Mouse (Mus musculus) intestine, embryonic 16.5 days (tissue): ENCODE data around the gene Foxs1. TPM values are rescaled to one million over a fixed set of nuclear protein-coding genes. Genes with fewer than 3 reads are reported as not detected.

Source experiments
- ATAC-seq: fragments of 200-750 bp; cut with Nextera tagmentation; 2 replicates; pipeline ENCODE4 v1.8.0; 2017; ENCODE audit warnings: moderate TSS enrichment, moderate library complexity
- H3K27ac ChIP-seq: fragments of 300-500 bp; sonication (generic); 2 replicates; pipeline ENCODE4 v1.5.1; 2014; ENCODE audit warnings: mild to moderate bottlenecking, low read length
- H3K27me3 ChIP-seq: fragments of 300-500 bp; sonication (generic); replicated peaks from 2 replicates; pipeline ENCODE4 v1.6.1; 2014; ENCODE audit warnings: low read length, control low read depth, mixed read lengths; ENCODE audit not compliant: control insufficient read depth, insufficient read depth
- H3K36me3 ChIP-seq: fragments of 300-500 bp; sonication (generic); 2 replicates; pipeline ENCODE4 v1.6.1; 2014; ENCODE audit warnings: low read length, control low read depth; ENCODE audit not compliant: control insufficient read depth, insufficient read depth
- H3K4me1 ChIP-seq: fragments of 300-500 bp; sonication (generic); 2 replicates; pipeline ENCODE4 v1.6.1; 2014; ENCODE audit warnings: low read length, control low read depth, mixed read lengths; ENCODE audit not compliant: control insufficient read depth, insufficient read depth
- H3K4me2 ChIP-seq: fragments of 300-500 bp; sonication (generic); 2 replicates; pipeline ENCODE4 v1.6.1; 2014; ENCODE audit warnings: low read depth, low read length, control low read depth
- H3K4me3 ChIP-seq: fragments of 300-500 bp; sonication (generic); 2 replicates; pipeline ENCODE4 v1.5.1; 2014; ENCODE audit warnings: mild to moderate bottlenecking, low read length
- H3K9ac ChIP-seq: fragments of 300-500 bp; sonication (generic); 2 replicates; pipeline ENCODE4 v1.6.1; 2014; ENCODE audit warnings: low read depth, low read length
- H3K9me3 ChIP-seq: fragments of 300-500 bp; sonication (generic); 2 replicates; pipeline ENCODE4 v1.6.1; 2016; ENCODE audit warnings: low read length, control low read depth; ENCODE audit not compliant: control insufficient read depth
- WGBS: fragments of 180-500 bp; shearing (Covaris S2); extraction: QIAGEN DNeasy Blood & Tissue Kit; methylation state at CpG from one replicate; pipeline ENCODE4 v1.1.7; 2014; 5-methylcytosine and 5-hydroxymethylcytosine counted together
- polyA plus RNA-seq: library from polyadenylated mRNA; unstranded; fragments of >200 nt; fragmentation: Nextera tagmentation; extraction: Ambion mirVana; gene quantifications from 2 replicates; pipeline ENCODE4 v1.2.1, GENCODE M21; 2015

Foxs1 gene
- polyA plus RNA-seq, 1 experiment from 2014 or later, result 2.8 TPM

DNA sequence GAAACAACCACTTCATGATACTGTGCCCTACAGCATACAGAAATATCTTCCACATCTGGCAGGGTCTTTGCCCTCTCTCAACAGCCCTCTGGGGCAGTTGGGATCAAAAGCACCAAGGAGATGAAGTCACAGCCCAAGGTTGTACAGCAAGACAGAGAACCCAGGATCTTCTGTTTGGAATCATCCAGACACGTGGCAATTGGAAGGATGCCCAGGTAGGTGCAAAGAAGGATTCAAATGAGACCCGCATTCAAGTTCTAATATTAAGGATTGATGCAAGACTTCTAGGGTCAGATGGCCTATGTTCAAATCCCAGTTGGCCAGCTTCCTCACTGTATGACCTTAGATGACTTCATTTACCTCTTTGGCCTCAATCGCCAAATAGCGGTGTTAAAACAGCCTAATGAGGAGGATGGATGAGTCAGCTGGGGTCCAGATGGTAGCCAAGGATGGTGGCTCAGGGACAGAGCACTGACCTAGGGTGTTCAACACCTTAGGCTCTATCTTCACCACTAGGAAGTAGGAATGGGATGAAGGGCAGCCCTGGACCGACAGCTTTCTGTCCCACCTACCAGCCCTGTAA lies 15.5 kb upstream of the Foxs1 start:
- peaks cover 4% of the 10 kb centered on the region; the same call in 1 of the 2 replicates for H3K4me1 ChIP-seq
- peaks cover 64% of the 10 kb centered on the region for H3K27me3 ChIP-seq
- 80% methylated on average over 5 of the region's 5 CpGs for WGBS
- H3K9me3 ChIP-seq, result no peaks in the 10 kb centered on the region
- no peak overlapping the region for H3K9ac ChIP-seq
- H3K4me3 ChIP-seq, result no peak overlapping the region
- H3K27ac ChIP-seq, result no peak overlapping the region
- no peak overlapping the region for H3K4me2 ChIP-seq
- no peaks in the 10 kb centered on the region for H3K36me3 ChIP-seq
- no peak for ATAC-seq

DNA sequence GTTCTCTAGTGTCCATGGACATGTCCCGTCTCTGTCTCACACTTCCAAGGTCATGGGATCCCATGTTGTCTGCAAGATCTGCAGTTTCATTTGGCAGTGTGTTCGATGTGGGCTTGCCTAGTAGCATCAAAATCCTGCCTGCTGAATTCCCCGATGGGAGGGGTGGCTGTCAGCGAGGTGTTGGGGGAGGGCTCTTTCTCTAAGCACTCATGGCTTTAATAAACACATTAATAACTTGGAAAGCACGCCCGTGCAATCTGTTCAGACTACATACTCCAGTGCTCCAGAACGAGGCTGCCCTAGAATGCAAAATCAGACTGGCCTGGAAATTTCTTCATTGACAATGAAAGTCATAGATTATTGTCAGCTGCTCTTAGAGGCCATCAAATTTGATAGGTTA lies 14.1 kb upstream of the Foxs1 start:
- peaks cover 75% of the 10 kb centered on the region for H3K27me3 ChIP-seq
- no peak for ATAC-seq

DNA sequence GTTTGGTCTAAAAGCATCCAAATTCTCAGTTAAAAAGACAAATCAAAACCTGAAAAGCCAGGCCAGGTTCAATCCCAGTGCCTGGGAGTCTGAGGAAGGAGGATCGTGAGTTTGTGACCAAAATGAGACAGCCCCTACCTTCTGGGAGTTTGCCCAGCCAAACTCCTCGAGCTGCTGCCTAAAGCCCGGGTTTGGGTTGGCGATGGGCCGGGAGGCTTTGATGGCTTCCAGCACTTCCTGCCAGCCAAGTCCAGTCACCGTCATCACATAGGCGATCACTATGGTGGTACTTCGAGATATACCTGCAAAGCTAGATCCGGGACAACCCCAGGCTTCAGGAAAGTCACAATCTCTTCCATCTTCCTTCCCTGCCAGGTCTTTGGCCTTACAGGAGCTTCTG lies 11.0 kb upstream of the Foxs1 start:
- Histone ChIP-seq H3K27me3 (peaks cover 70% of the 10 kb centered on the region), H3K4me1 (peaks cover 5% of the 10 kb centered on the region; the same call in 1 of the 2 replicates)

More for the DNA sequence above, 14.1 kb upstream of the Foxs1 start:
- H3K4me2 ChIP-seq, result no peak overlapping the region
- no peaks in the 10 kb centered on the region for H3K36me3 ChIP-seq
- H3K4me3 ChIP-seq, result no peak overlapping the region
- no peaks in the 10 kb centered on the region for H3K9me3 ChIP-seq
- no peak overlapping the region for H3K27ac ChIP-seq
- H3K9ac ChIP-seq, result no peak overlapping the region
- 42% methylated on average over 7 of the region's 7 CpGs for WGBS
- peaks cover 8% of the 10 kb centered on the region; the same call in 1 of the 2 replicates for H3K4me1 ChIP-seq

DNA sequence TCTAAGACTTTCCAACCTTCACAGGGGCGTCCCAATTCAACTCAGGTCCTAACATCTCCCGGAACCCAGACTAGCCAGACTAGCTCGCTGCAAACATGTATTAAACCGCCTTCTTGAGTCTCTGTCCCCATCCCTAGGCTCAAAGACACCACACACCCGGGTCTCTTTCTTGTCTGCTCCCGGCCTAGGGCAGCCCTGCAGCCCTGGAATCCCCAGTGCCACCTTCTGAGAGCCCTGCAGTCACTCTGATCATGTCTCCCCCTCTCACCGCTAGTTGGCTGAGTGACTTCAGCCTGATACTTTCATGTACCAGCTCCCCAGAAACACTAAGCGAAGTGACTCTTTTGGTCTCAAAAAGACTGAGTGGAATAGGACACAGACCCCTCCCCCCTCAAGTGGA lies 10.6 kb upstream of the Foxs1 start:
- peaks cover 67% of the 10 kb centered on the region for H3K27me3 ChIP-seq
- no peak overlapping the region for H3K27ac ChIP-seq
- H3K9me3 ChIP-seq, result no peaks in the 10 kb centered on the region
- H3K4me1 ChIP-seq, result peaks cover 5% of the 10 kb centered on the region; the same call in 1 of the 2 replicates
- H3K36me3 ChIP-seq, result no peaks in the 10 kb centered on the region
- H3K4me3 ChIP-seq, result peak overlapping the region; percentile 43
- no peak for ATAC-seq
- no peak overlapping the region for H3K9ac ChIP-seq
- peak overlapping the region; percentile 65; the same call in 1 of the 2 replicates for H3K4me2 ChIP-seq
- whole genome bisulfite sequencing, result 8% methylated on average over 8 of the region's 8 CpGs

More for the DNA sequence above, 11.0 kb upstream of the Foxs1 start:
- Histone ChIP-seq H3K36me3 (no peaks in the 10 kb centered on the region), H3K4me2 (no peak overlapping the region), H3K4me3 (no peak overlapping the region), H3K9me3 (no peaks in the 10 kb centered on the region), H3K9ac (no peak overlapping the region), H3K27ac (no peak overlapping the region)
- 63% methylated on average over 9 of the region's 9 CpGs for WGBS
- ATAC-seq, result no peak

DNA sequence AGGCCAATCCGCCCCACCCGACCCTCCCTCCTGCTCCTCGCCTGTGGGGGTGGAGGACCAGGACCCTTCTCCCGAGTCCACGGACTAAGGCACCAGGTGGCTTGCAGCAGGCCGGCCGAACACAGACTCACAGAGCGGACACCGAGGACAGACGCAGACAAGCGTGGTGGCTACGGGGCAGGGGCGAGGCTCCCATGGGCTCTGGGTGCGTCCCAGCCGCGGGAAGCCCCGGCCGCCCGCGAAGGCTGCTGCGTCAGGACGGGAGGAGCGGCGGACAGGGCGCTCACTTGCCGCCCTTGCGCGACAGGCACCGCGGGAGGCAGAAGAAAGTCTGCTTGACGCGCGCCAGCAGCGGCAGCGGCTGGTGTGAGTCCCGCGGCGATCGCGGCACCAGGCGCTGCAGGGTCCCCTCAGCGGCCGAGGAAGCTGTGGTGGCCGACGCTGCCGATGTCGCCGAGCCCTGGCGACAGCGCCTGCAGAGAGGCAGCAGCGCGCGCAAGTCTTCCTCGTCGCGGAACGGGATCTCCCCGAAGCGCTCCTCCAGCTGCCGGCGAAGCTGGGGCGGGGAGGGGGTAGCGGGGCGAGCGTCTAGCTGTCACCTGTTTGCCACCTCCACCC lies 10.0 kb upstream of the Foxs1 start:
- Histone ChIP-seq H3K9ac (peak overlapping the region; percentile 42; the same call in 1 of the 2 replicates), H3K9me3 (no peaks in the 10 kb centered on the region), H3K4me2 (peak overlapping the region; percentile 65), H3K36me3 (no peaks in the 10 kb centered on the region), H3K27ac (no peak overlapping the region), H3K4me1 (peaks cover 5% of the 10 kb centered on the region; the same call in 1 of the 2 replicates), H3K4me3 (peak overlapping the region; percentile 43), H3K27me3 (peaks cover 63% of the 10 kb centered on the region)
- 2% methylated on average over 60 of the region's 65 CpGs for WGBS
- no peak for ATAC-seq

- 32% methylated on average over 7 of the region's 7 CpGs for WGBS
- no peak overlapping the region for H3K9ac ChIP-seq
- H3K4me3 ChIP-seq, result no peak overlapping the region
- H3K4me2 ChIP-seq, result no peak overlapping the region
- peaks cover 5% of the 10 kb centered on the region; the same call in 1 of the 2 replicates for H3K4me1 ChIP-seq
- no peaks in the 10 kb centered on the region for H3K36me3 ChIP-seq
- H3K27me3 ChIP-seq, result peaks cover 63% of the 10 kb centered on the region
- ATAC-seq, result no peak
- H3K27ac ChIP-seq, result no peak overlapping the region
- no peaks in the 10 kb centered on the region for H3K9me3 ChIP-seq
Measured at GRCm38 (mm10) chr2:152941776-152942175, 8.8 kb upstream of the Foxs1 start.

- Histone ChIP-seq H3K4me2 (no peak overlapping the region), H3K27me3 (peaks cover 61% of the 10 kb centered on the region), H3K4me3 (no peak overlapping the region), H3K9ac (no peak overlapping the region), H3K27ac (no peak overlapping the region), H3K36me3 (no peaks in the 10 kb centered on the region), H3K9me3 (no peaks in the 10 kb centered on the region), H3K4me1 (peaks cover 5% of the 10 kb centered on the region; the same call in 1 of the 2 replicates)
- no peak for ATAC-seq
- WGBS, result 81% methylated on average over 6 of the region's 6 CpGs
Measured at GRCm38 (mm10) chr2:152941106-152941505, 8.1 kb upstream of the Foxs1 start.

- no peak for ATAC-seq
- no peaks in the 10 kb centered on the region for H3K36me3 ChIP-seq
- H3K27me3 ChIP-seq, result peaks cover 49% of the 10 kb centered on the region
- no peak overlapping the region for H3K4me3 ChIP-seq
- no peak overlapping the region for H3K9ac ChIP-seq
- no peak overlapping the region for H3K4me2 ChIP-seq
- no peak overlapping the region for H3K27ac ChIP-seq
- WGBS, result 15% methylated on average over 4 of the region's 4 CpGs
- H3K4me1 ChIP-seq, result peaks cover 5% of the 10 kb centered on the region; the same call in 1 of the 2 replicates
- H3K9me3 ChIP-seq, result no peaks in the 10 kb centered on the region
Measured at GRCm38 (mm10) chr2:152939846-152940245, 6.8 kb upstream of the Foxs1 start.

GRCm38 (mm10) chr2:152933614-152934013 lies 606 bp upstream of the Foxs1 start:
- Histone ChIP-seq H3K36me3 (no peaks in the 10 kb centered on the region), H3K9ac (no peak overlapping the region), H3K27ac (no peak overlapping the region), H3K4me1 (no peaks in the 10 kb centered on the region; the same call in 1 of the 2 replicates), H3K9me3 (no peaks in the 10 kb centered on the region), H3K4me2 (no peak overlapping the region), H3K4me3 (no peak overlapping the region), H3K27me3 (no peaks in the 10 kb centered on the region; the same call in 1 of the 2 replicates)
- 38% methylated on average over 5 of the region's 5 CpGs for WGBS
- ATAC-seq, result no peak
